Mouse (Mus musculus): ENCODE data around the gene Taok1. TPM values are rescaled to one million over a fixed set of nuclear protein-coding genes. Genes with fewer than 3 reads are reported as not detected.
A peak's percentile ranks its signal among the peaks of the same experiment; 100 is the strongest.

Taok1 gene
- polyA plus RNA-seq, 1 experiment from 2014 or later: 11.8 TPM

- DNase-seq (ENCODE audit: low spot score) (no peak), ATAC-seq (ENCODE audit: low FRiP score, low TSS enrichment) (no peak)
- no peak for TF ChIP-seq EP300 (optimal IDR thresholded peaks at IDR 0.05)
- TF ChIP-seq CTCF (IDR thresholded peaks at IDR 0.05; ENCODE audit: low read depth): no peak
- peak overlapping the region; percentile 90 for H3K4me2 ChIP-seq (replicated peaks; ENCODE audit: low read depth)
- 3% methylated on average over 6 of the region's 6 CpGs for WGBS
- H3K27me3 ChIP-seq (ENCODE audit: control insufficient read depth, insufficient read depth, low read length): no peaks in the 10 kb centered on the region
- H3K4me1 ChIP-seq (replicated peaks; ENCODE audit: control insufficient read depth, insufficient read depth): no peaks in the 10 kb centered on the region
- no peaks in the 10 kb centered on the region for H3K9me3 ChIP-seq (ENCODE audit: control insufficient read depth, low read length)
- H3K27ac ChIP-seq (replicated peaks): peak overlapping the region; percentile 98
- H3K4me3 ChIP-seq (ENCODE audit: low read depth, low read length): peak overlapping the region; percentile 100
- H3K9ac ChIP-seq (ENCODE audit: low read length): peak overlapping the region; percentile 99
- H3K36me3 ChIP-seq (ENCODE audit: control insufficient read depth, insufficient read depth, low read length): no peaks in the 10 kb centered on the region; the same call in 1 of the 2 replicates
These were observed 1.2 kb downstream of the Taok1 start for GRCm38 (mm10) chr11:77606469-77606834.

- Histone ChIP-seq H3K9ac (ENCODE audit: low read length) (no peak overlapping the region), H3K27me3 (ENCODE audit: control insufficient read depth, insufficient read depth, low read length) (no peaks in the 10 kb centered on the region), H3K4me1 (replicated peaks; ENCODE audit: control insufficient read depth, insufficient read depth) (no peaks in the 10 kb centered on the region), H3K27ac (replicated peaks) (no peak overlapping the region), H3K9me3 (ENCODE audit: control insufficient read depth, low read length) (no peaks in the 10 kb centered on the region), H3K36me3 (ENCODE audit: control insufficient read depth, insufficient read depth, low read length) (peaks cover 2% of the 10 kb centered on the region; the same call in 1 of the 2 replicates), H3K4me2 (replicated peaks; ENCODE audit: low read depth) (no peak overlapping the region), H3K4me3 (ENCODE audit: low read depth, low read length) (no peak overlapping the region)
- no peak for ATAC-seq (ENCODE audit: low FRiP score, low TSS enrichment)
- TF ChIP-seq CTCF (IDR thresholded peaks at IDR 0.05; ENCODE audit: low read depth) (no peak), EP300 (optimal IDR thresholded peaks at IDR 0.05) (no peak)
- DNase-seq (ENCODE audit: low spot score): no peak
These were observed 10.3 kb downstream of the Taok1 start for GRCm38 (mm10) chr11:77597266-77597665.

DNA sequence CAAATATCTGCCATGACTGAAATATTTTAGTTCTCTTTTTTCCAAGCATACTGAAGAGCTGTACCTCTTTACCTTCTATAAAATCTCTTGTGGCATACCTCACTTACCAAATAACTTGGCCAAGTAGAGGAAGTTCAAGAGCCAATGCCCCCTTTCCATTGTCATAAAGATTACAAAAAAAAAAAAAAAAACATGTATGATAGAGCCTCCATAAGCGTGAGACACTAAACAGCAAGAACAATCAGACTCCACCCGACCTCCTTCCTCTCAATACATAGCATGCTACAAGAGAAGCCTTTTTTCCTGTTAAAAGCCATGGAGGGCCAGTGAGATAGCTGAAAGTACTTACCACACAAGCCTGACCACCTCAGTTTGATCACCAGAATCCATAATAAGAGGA is 16.2 kb downstream of the Taok1 start:
- 77% methylated on average over 2 of the region's 2 CpGs for WGBS
- no peak overlapping the region for H3K4me2 ChIP-seq (replicated peaks; ENCODE audit: low read depth)
- H3K9me3 ChIP-seq (ENCODE audit: control insufficient read depth, low read length): no peaks in the 10 kb centered on the region
- H3K9ac ChIP-seq (ENCODE audit: low read length): no peak overlapping the region
- H3K27ac ChIP-seq (replicated peaks): no peak overlapping the region
- no peaks in the 10 kb centered on the region for H3K27me3 ChIP-seq (ENCODE audit: control insufficient read depth, insufficient read depth, low read length)
- ATAC-seq (ENCODE audit: low FRiP score, low TSS enrichment): no peak
- H3K4me1 ChIP-seq (replicated peaks; ENCODE audit: control insufficient read depth, insufficient read depth): no peaks in the 10 kb centered on the region
- no peak for DNase-seq (ENCODE audit: low spot score)
- TF ChIP-seq EP300 (optimal IDR thresholded peaks at IDR 0.05) (no peak), CTCF (IDR thresholded peaks at IDR 0.05; ENCODE audit: low read depth) (no peak)
- H3K4me3 ChIP-seq (ENCODE audit: low read depth, low read length): no peak overlapping the region
- no peaks in the 10 kb centered on the region; the same call in 1 of the 2 replicates for H3K36me3 ChIP-seq (ENCODE audit: control insufficient read depth, insufficient read depth, low read length)

- Histone ChIP-seq H3K27me3 (ENCODE audit: control insufficient read depth, insufficient read depth, low read length) (no peaks in the 10 kb centered on the region), H3K4me3 (ENCODE audit: low read depth, low read length) (no peak overlapping the region), H3K9ac (ENCODE audit: low read length) (no peak overlapping the region), H3K27ac (replicated peaks) (no peak overlapping the region), H3K9me3 (ENCODE audit: control insufficient read depth, low read length) (no peaks in the 10 kb centered on the region), H3K36me3 (ENCODE audit: control insufficient read depth, insufficient read depth, low read length) (no peaks in the 10 kb centered on the region; the same call in 1 of the 2 replicates), H3K4me2 (replicated peaks; ENCODE audit: low read depth) (no peak overlapping the region), H3K4me1 (replicated peaks; ENCODE audit: control insufficient read depth, insufficient read depth) (no peaks in the 10 kb centered on the region)
- no peak for DNase-seq (ENCODE audit: low spot score)
- no peak for ATAC-seq (ENCODE audit: low FRiP score, low TSS enrichment)
- 95% methylated on average over 2 of the region's 2 CpGs for WGBS
- TF ChIP-seq CTCF (IDR thresholded peaks at IDR 0.05; ENCODE audit: low read depth): no peak
- TF ChIP-seq EP300 (optimal IDR thresholded peaks at IDR 0.05): no peak
These were observed 16.8 kb downstream of the Taok1 start for GRCm38 (mm10) chr11:77590801-77591200.

DNA sequence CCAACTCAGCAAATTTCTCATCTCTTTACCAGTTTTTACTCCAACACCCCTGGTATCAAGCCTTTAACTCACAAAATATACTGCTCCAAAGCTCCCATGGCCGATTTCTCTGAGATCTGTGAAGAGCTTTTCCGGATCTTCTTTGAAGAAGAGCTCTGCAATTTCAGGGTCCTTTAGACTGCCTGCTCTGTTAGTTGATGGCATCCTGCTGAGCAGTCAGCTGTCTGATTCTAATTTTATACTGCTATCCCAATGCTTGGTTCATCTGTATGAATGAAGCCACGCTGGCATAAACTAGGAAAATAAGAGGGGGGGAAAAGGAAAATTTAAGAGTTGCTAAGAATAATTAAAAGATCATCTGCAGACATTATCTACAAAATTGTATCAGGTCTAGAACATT is 22.4 kb downstream of the Taok1 start:
- no peaks in the 10 kb centered on the region for H3K27me3 ChIP-seq (ENCODE audit: control insufficient read depth, insufficient read depth, low read length)
- no peak overlapping the region for H3K4me3 ChIP-seq (ENCODE audit: low read depth, low read length)
- no peaks in the 10 kb centered on the region for H3K4me1 ChIP-seq (replicated peaks; ENCODE audit: control insufficient read depth, insufficient read depth)
- DNase-seq (ENCODE audit: low spot score): no peak
- no peak for TF ChIP-seq CTCF (IDR thresholded peaks at IDR 0.05; ENCODE audit: low read depth)
- TF ChIP-seq EP300 (optimal IDR thresholded peaks at IDR 0.05): no peak
- ATAC-seq (ENCODE audit: low FRiP score, low TSS enrichment): no peak
- no peaks in the 10 kb centered on the region for H3K9me3 ChIP-seq (ENCODE audit: control insufficient read depth, low read length)
- peaks cover 16% of the 10 kb centered on the region for H3K36me3 ChIP-seq (ENCODE audit: control insufficient read depth, insufficient read depth, low read length)
- no peak overlapping the region for H3K9ac ChIP-seq (ENCODE audit: low read length)
- no peak overlapping the region for H3K27ac ChIP-seq (replicated peaks)
- no peak overlapping the region for H3K4me2 ChIP-seq (replicated peaks; ENCODE audit: low read depth)
- WGBS: 89% methylated on average over 3 of the region's 3 CpGs

GRCm38 (mm10) chr11:77545261-77545660 is 62.4 kb downstream of the Taok1 start:
- no peak for ATAC-seq (ENCODE audit: low FRiP score, low TSS enrichment)
- 86% methylated on average over 7 of the region's 7 CpGs for whole genome bisulfite sequencing
- Histone ChIP-seq H3K27ac (replicated peaks) (no peak overlapping the region), H3K4me2 (replicated peaks; ENCODE audit: low read depth) (no peak overlapping the region), H3K36me3 (ENCODE audit: control insufficient read depth, insufficient read depth, low read length) (peaks cover 14% of the 10 kb centered on the region), H3K27me3 (ENCODE audit: control insufficient read depth, insufficient read depth, low read length) (no peaks in the 10 kb centered on the region), H3K4me1 (replicated peaks; ENCODE audit: control insufficient read depth, insufficient read depth) (no peaks in the 10 kb centered on the region), H3K4me3 (ENCODE audit: low read depth, low read length) (no peak overlapping the region), H3K9me3 (ENCODE audit: control insufficient read depth, low read length) (no peaks in the 10 kb centered on the region), H3K9ac (ENCODE audit: low read length) (no peak overlapping the region)
- no peak for DNase-seq (ENCODE audit: low spot score)
- TF ChIP-seq CTCF (IDR thresholded peaks at IDR 0.05; ENCODE audit: low read depth) (no peak), EP300 (optimal IDR thresholded peaks at IDR 0.05) (no peak)

Measured in stomach, postnatal 0 days (tissue).